Mouse (Mus musculus): ENCODE data around the gene Grin2c. TPM values are rescaled to one million over a fixed set of nuclear protein-coding genes. Genes with fewer than 3 reads are reported as not detected.

Grin2c gene
- polyA plus RNA-seq, 1 experiment from 2014 or later = 0.21 TPM

DNA sequence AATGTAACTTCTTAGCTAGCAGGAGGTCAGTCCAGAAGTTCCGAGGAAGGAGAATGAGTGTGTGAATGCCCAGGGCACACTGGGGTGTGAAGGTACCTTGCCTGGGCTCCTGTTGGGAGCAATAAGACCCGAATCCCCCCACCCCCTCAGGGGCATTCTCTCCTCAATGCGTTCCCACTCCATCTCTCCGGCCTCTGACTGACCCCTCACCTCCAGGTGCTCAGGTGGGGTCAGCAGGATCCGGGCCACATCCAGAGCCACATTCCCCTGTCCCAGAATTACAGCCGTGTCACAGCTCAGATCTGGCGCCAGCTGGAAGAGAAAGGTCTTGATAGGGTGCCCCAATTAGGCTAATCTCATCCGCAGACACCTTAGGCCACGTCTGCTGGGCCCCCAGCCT lies 4.0 kb upstream of the Grin2c start:
- WGBS = 83% methylated on average over 9 of the region's 9 CpGs
- ATAC-seq (replicated peaks) = no peak
- Histone ChIP-seq H3K4me3 (no peak overlapping the region), H3K27me3 (replicated peaks) (peaks cover 31% of the 10 kb centered on the region), H3K4me2 (no peak overlapping the region), H3K9me3 (no peaks in the 10 kb centered on the region), H3K4me1 (peaks cover 26% of the 10 kb centered on the region), H3K9ac (no peak overlapping the region), H3K36me3 (replicated peaks) (0 out of 2 replicates have a peak, but pooled peaks cover 7% of the 10 kb centered on the region), H3K27ac (no peak overlapping the region)

DNA sequence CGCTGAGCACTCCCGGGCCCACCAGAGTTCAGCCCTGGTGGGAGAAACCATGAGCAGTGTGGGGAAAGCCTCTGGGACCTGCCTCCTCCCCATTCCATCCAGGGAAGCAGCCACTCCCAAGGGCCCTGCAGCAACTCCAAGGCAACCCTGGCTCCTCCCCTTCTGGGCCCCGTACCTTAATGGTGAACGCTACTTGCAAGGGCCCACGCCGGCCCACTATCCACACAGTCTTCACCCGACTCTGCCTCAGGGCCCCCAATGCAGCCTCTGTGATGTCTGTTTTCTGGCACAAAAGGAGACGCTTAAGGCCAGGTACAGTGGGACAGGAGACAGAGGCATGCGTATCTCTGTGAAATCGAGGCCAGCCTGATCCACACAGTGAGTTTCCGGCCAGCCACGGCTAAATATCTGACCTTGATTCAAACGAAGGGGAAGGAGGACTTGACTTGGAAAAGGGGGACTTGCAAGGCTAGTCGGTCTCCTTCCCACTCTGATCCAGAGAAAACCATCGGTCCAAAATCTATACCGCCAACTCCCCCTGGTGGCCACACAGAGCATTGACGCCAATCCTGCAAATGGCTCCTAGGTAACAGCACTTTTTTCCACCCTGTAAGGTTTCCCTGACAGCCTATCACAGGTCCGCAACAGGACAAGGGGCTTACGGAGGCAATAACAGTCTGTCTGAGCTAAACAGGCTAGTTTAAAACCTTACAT lies 3.3 kb upstream of the Grin2c start:
- H3K9ac ChIP-seq = no peak overlapping the region
- H3K4me3 ChIP-seq = no peak overlapping the region
- no peaks in the 10 kb centered on the region for H3K9me3 ChIP-seq
- H3K27me3 ChIP-seq (replicated peaks) = peaks cover 39% of the 10 kb centered on the region
- H3K27ac ChIP-seq = no peak overlapping the region
- 0 out of 2 replicates have a peak, but pooled peaks have one; percentile 6 for ATAC-seq (replicated peaks)
- no peak overlapping the region for H3K4me2 ChIP-seq
- peaks cover 26% of the 10 kb centered on the region for H3K4me1 ChIP-seq
- H3K36me3 ChIP-seq (replicated peaks) = 0 out of 2 replicates have a peak, but pooled peaks cover 7% of the 10 kb centered on the region
- 33% methylated on average over 19 of the region's 19 CpGs for WGBS

DNA sequence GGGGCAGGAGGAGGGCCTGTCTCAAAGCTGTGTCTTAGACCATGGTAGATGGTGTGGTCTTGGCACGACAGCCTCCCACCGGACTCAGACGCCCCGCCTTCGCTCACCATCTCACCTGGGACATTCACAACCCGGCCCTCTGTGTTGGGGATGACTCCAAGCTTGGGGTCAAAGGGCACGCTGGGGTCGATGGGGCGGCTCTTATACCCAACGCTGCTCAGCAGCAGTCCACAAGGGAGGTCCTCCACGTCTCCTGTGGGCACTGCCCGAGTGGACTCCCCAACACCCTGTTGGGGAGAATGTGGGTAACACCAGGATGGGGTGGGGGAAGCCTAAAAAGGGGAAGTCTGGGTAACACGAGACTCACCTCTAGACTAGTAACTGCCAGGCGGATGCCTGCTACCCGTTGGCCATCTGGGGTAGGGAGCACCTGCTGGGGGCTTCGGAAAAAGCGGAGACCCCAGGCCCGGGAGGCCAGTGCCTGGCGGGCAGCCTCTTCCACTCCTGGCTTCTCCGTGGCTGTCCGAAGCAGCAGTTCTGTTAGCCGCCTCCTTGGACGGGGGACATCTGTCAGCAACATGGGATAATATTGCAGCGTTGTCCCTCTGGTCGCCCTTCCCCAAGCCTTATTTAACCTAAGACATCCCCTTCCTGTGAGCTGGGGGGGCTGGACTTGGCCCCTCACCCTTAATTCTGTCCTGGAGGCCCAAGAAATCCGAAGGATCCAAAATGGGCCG lies 2.5 kb upstream of the Grin2c start:
- Histone ChIP-seq H3K27me3 (replicated peaks) (peaks cover 47% of the 10 kb centered on the region), H3K9ac (no peak overlapping the region), H3K9me3 (no peaks in the 10 kb centered on the region), H3K36me3 (replicated peaks) (0 out of 2 replicates have a peak, but pooled peaks cover 7% of the 10 kb centered on the region), H3K4me3 (no peak overlapping the region), H3K27ac (no peak overlapping the region), H3K4me1 (peaks cover 29% of the 10 kb centered on the region), H3K4me2 (no peak overlapping the region)
- 93% methylated on average over 27 of the region's 27 CpGs for WGBS
- ATAC-seq (replicated peaks) = no peak

DNA sequence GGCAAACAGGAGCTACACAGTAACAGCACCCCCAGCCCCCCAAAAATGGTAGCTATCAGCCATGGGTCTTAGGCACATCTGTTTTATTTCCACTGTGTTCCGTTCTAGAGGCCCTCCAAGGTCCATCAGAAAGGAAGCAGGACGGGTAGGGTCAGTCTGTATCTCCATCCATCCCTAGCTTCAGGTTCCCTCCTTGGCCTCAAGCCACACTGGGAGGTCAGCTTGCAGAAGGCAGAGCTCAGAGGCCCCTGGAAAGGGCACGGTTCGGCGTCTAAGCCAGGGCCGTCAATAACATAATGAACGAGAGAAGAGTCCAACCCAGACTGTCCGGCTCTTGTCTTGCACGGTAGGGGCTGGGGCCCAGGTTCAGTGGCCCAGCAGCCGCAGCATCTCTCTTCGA lies 915 bp upstream of the Grin2c start:
- H3K36me3 ChIP-seq (replicated peaks) = 0 out of 2 replicates have a peak, but pooled peaks cover 7% of the 10 kb centered on the region
- H3K4me2 ChIP-seq = no peak overlapping the region
- H3K27ac ChIP-seq = no peak overlapping the region
- 81% methylated on average over 11 of the region's 11 CpGs for WGBS
- H3K27me3 ChIP-seq (replicated peaks) = peaks cover 55% of the 10 kb centered on the region
- H3K9me3 ChIP-seq = no peaks in the 10 kb centered on the region
- no peak for ATAC-seq (replicated peaks)
- H3K4me1 ChIP-seq = peaks cover 29% of the 10 kb centered on the region
- no peak overlapping the region for H3K9ac ChIP-seq
- H3K4me3 ChIP-seq = no peak overlapping the region

DNA sequence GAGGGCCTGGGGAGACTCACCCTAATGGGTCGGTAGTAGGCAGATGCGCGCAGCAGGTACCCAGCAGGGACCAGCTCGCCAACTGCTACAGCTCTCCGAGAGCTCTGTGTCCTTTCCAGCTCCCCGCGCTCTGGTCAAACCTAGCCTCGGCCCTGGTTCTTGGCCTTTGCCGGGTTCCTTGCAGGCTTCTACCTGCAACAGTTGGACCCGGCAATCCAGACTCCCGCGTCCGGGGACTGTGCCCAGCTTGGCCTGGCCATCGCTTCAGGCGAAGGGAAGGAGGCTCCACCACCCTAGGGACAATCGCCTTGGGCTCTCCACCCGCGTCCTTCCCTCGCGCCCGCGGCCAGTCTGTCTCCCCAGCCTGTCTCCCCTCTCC lies 654 bp downstream of the Grin2c start:
- under 1% methylated on average over 22 of the region's 22 CpGs for WGBS
- Histone ChIP-seq H3K4me1 (peaks cover 29% of the 10 kb centered on the region), H3K36me3 (replicated peaks) (0 out of 2 replicates have a peak, but pooled peaks cover 7% of the 10 kb centered on the region), H3K9me3 (no peaks in the 10 kb centered on the region), H3K4me2 (peak overlapping the region; percentile 58), H3K9ac (no peak overlapping the region), H3K4me3 (peak overlapping the region; percentile 33), H3K27me3 (replicated peaks) (peaks cover 70% of the 10 kb centered on the region), H3K27ac (no peak overlapping the region)
- no peak for ATAC-seq (replicated peaks)

DNA sequence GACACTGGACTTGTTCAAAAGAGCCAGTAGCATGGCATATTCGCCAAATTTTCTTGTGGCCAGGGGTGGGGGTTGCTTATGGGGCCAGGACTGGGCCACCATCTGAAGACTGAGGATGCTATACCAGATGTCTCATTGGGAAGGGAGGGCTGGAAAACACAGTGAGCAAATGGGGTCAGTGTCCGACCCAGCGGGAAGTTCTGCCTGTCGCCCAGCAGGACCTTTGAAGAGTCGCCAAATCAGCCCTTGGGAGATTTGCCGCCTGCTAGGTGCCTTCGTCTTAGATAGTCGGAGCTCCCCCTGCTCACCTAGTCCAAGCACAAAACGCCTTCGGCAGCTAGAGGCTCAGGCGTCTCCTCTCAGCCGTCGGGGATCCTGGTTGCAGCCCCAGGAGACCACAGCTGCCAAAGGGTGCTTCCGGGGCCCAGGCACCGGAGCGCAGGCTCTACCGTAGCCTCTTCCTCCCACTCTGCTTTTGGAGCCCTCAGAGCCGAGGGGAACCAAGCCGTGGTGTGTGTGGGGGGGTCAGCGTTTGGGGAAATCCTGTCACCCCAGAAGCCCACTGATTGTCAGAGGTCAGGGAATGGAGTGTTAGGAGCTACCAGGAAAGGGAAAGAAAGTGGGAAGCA lies 1.2 kb downstream of the Grin2c start:
- H3K27ac ChIP-seq = no peak overlapping the region
- H3K4me3 ChIP-seq = peak overlapping the region; percentile 33; the same call in 1 of the 2 replicates
- peaks cover 29% of the 10 kb centered on the region for H3K4me1 ChIP-seq
- 0 out of 2 replicates have a peak, but pooled peaks cover 7% of the 10 kb centered on the region for H3K36me3 ChIP-seq (replicated peaks)
- no peak for ATAC-seq (replicated peaks)
- 2% methylated on average over 20 of the region's 20 CpGs for WGBS
- H3K27me3 ChIP-seq (replicated peaks) = peaks cover 75% of the 10 kb centered on the region
- peak overlapping the region; percentile 58 for H3K4me2 ChIP-seq
- no peak overlapping the region for H3K9ac ChIP-seq
- H3K9me3 ChIP-seq = no peaks in the 10 kb centered on the region

DNA sequence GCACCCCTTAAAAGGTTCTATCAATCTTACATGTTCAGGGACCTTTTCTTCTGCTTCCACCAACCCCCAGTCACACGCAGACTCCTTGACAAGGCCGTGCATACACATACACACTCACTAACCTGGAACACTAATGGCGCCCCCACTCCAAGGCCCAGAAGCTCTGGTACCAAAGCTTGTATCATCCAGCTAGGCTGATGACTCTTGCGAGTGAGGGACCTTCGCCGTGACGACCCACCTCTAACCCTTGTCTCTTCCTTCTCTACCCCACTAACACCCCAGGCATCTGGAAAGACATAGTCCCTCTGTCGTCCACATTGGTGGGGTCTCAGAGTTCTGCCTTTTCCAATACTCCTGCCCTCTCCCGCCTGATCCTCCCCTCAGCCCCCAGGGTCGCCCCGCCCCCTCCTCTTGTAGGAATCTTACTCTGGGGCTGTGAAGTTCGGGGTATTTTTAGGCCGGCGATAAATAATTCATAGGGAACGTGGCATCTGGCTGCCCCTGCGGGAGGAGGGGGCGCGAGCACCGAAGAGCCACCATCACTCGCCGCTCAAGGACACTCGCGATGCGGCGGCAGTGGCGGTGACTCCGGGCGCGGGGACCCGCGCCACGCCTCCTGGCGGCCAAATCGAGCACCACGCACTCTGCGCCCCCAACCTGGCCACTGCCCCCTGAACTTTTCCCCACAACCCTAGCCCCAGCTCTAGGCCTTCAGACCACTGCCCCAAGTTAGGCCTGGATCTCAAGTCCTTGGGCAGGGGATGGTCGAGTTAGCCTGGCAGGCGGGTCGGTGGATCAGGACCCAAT lies 2.0 kb downstream of the Grin2c start:
- ATAC-seq (replicated peaks) = no peak
- peak overlapping the region; percentile 58 for H3K4me2 ChIP-seq
- H3K27me3 ChIP-seq (replicated peaks) = peaks cover 82% of the 10 kb centered on the region
- H3K4me1 ChIP-seq = peaks cover 25% of the 10 kb centered on the region
- 6% methylated on average over 39 of the region's 39 CpGs for WGBS
- H3K9ac ChIP-seq = no peak overlapping the region
- H3K4me3 ChIP-seq = peak overlapping the region; percentile 18; the same call in 1 of the 2 replicates
- 0 out of 2 replicates have a peak, but pooled peaks cover 7% of the 10 kb centered on the region for H3K36me3 ChIP-seq (replicated peaks)
- no peaks in the 10 kb centered on the region for H3K9me3 ChIP-seq
- H3K27ac ChIP-seq = no peak overlapping the region

DNA sequence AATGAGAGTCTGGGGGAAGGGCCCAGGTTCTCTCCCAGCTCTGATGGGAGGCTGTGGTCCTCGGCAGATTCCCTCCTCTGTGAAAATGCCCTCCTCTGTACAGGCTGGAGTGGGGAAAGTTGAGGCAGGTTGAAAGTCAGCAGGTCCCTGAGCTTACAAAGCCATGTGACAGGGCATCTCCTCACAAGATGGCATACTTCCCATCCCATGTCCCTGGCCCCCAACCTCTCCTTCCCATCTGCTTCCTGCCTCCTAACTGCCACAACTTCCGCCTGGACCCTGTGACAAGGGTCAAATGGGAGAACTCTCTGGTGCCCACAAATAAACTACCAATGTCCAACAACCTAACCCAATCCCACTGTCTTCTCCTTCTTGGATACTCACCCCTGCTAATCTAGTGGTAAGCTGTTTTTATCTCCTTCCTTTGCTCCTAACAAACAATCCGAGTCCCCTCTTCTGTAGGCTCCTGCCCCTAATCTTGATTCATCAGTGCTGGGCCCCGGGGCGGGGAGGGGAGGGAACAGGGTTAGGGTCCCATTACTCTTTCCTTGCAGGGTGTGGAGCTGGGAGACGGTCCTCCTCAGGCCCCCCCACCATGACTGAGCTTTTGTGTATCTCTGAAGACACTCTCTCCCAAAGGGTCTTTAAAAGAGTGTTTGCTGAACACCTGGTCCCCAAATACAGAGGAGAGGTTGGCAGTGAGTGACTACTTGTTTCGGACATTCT lies 2.7 kb downstream of the Grin2c start:
- 66% methylated on average over 7 of the region's 7 CpGs for WGBS
- no peak for ATAC-seq (replicated peaks)

DNA sequence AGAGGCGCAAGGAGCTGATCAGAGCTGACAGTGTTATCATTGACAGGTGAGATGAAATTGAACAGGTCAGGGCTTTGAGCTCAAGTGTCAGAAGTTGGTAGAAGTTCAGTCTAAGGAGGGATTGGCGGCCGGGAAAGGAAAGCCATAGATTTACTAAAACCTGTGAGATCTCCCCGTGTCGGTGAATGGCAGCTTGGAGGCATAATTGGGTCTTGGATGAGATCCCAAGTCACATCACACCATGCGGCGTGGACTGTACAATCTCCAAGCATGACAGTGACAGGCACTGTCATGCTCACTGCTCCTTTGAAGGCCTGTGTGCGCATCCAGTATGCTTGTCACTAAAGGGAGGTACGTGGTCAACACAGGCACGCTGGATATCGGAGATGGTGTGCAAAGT lies 4.1 kb downstream of the Grin2c start:
- WGBS = 79% methylated on average over 11 of the region's 11 CpGs
- Histone ChIP-seq H3K36me3 (replicated peaks) (no peaks in the 10 kb centered on the region), H3K9ac (no peak overlapping the region), H3K4me1 (peaks cover 28% of the 10 kb centered on the region), H3K27ac (no peak overlapping the region), H3K4me2 (no peak overlapping the region), H3K27me3 (replicated peaks) (peaks cover 90% of the 10 kb centered on the region), H3K4me3 (no peak overlapping the region), H3K9me3 (no peaks in the 10 kb centered on the region)
- ATAC-seq (replicated peaks) = no peak

More for the DNA sequence above, 2.7 kb downstream of the Grin2c start:
- H3K4me3 ChIP-seq = no peak overlapping the region
- no peaks in the 10 kb centered on the region for H3K9me3 ChIP-seq
- peaks cover 89% of the 10 kb centered on the region for H3K27me3 ChIP-seq (replicated peaks)
- no peak overlapping the region for H3K27ac ChIP-seq
- no peak overlapping the region for H3K9ac ChIP-seq
- peaks cover 25% of the 10 kb centered on the region for H3K4me1 ChIP-seq
- H3K4me2 ChIP-seq = no peak overlapping the region
- H3K36me3 ChIP-seq (replicated peaks) = 0 out of 2 replicates have a peak, but pooled peaks cover 5% of the 10 kb centered on the region

DNA sequence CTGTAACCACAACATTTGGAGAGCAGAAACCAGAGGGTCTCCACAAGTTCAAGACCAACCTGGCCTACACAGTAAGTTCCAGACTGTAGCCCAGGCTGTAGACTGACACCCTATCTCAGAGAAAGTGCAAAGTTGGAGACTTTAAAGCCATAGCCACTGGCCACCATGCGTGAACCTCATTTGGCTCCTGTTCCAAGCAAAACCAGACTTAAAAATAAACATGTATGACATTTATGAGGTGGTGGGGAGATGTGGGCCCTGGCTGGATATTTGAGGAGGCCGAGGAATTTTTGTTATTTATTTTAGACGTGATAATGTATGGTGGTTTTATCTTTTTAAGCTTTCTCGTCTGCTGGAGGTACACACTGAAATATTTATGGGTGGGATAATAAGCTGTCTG lies 7.9 kb downstream of the Grin2c start:
- Histone ChIP-seq H3K4me1 (peaks cover 4% of the 10 kb centered on the region; the same call in 1 of the 2 replicates), H3K27me3 (replicated peaks) (peaks cover 76% of the 10 kb centered on the region), H3K27ac (no peak overlapping the region), H3K9ac (no peak overlapping the region), H3K4me3 (no peak overlapping the region), H3K36me3 (replicated peaks) (no peaks in the 10 kb centered on the region), H3K9me3 (no peaks in the 10 kb centered on the region), H3K4me2 (no peak overlapping the region)
- ATAC-seq (replicated peaks) = no peak
- WGBS = 80% methylated on average over 4 of the region's 4 CpGs

DNA sequence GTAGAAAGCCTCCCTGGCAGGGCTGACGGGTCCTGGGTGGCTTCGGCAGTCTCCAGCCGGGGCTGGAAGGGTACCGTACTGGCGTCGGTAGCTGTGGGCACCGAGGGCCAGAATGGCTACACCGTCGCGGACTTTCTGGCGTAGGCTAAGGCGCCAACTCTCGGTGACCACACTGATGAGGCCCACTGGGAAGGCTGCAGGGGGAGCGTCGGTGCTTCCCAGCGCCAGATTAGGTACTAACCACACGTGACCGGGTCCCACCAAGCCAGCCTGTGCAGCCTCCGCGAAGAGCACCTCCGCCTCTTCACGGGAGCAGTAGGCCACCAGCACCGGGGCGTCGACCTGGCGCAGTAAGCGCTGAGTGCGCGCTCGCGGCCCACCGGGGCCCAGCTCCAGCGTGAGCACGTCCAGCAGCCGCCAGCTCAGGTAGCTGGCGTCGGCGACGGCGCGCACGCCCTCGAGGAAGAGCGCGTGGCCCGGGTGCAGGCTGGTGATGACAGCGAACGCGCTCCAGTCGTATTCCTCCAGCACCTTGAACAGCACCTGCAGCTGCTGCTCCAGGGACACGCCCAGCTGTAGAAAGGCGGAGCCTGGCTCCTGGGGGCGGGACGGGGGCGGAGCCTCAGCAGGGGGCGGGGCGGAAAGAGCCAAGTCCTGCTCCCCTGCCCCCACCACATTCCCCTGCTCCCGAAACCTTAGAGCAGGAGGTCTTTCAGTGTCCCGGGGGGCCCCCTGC lies 9.1 kb downstream of the Grin2c start:
- H3K9me3 ChIP-seq = no peaks in the 10 kb centered on the region
- H3K27me3 ChIP-seq (replicated peaks) = peaks cover 70% of the 10 kb centered on the region
- peak overlapping the region; percentile 26 for H3K4me3 ChIP-seq
- WGBS = 15% methylated on average over 58 of the region's 59 CpGs
- H3K4me1 ChIP-seq = peaks cover 4% of the 10 kb centered on the region; the same call in 1 of the 2 replicates
- H3K36me3 ChIP-seq (replicated peaks) = no peaks in the 10 kb centered on the region
- no peak for ATAC-seq (replicated peaks)
- H3K27ac ChIP-seq = no peak overlapping the region
- H3K9ac ChIP-seq = no peak overlapping the region
- H3K4me2 ChIP-seq = peak overlapping the region; percentile 39

Data from midbrain, embryonic 15.5 days (tissue).